Mouse (Mus musculus) stomach, postnatal 0 days (tissue): ENCODE measurements around the gene Pbx4.

ENCODE experiments used
- CTCF ChIP-seq: IDR thresholded peaks from 2 replicates; pipeline ENCODE4 v1.5.1; 2016; ENCODE audit warnings: antibody characterized with exemption, low read depth, mild to moderate bottlenecking, moderate library complexity
- EP300 ChIP-seq: optimal IDR thresholded peaks from 2 replicates; pipeline ENCODE3; 2016; ENCODE audit warnings: antibody characterized with exemption

DNA sequence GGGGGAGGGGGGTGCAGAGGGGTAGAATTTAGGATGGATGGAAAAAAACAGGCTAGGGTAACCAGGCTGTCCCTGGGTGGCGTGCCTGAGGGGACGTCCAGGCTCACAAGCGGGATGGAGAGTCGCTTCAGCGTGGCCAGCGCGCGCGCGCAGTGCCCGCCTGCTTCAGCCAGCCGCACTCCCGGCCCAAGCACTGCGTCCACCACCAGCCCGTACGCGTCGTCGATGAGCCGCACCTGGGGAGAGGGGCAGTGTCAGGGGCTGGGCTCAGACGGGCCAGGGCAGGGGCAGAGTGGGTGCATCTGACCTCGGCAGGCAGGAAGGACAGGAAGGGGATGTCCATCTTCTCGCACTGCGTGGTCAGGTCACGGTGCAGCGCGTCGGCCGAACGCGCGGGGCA is 56.6 kb downstream of the Pbx4 start:
- TF ChIP-seq EP300 (no peak), CTCF (no peak)
